Mouse (Mus musculus): ENCODE results near the gene Txndc15. TPM values are rescaled to one million over a fixed set of nuclear protein-coding genes. Genes with fewer than 3 reads are reported as not detected.
"Not testable (repeated sequence)": the region's sequence is repeated elsewhere in the genome, so short reads cannot be mapped to it uniquely, and the experiment has no call there.

The Txndc15 gene
- polyA plus RNA-seq, 1 experiment from 2014 or later, result 94.5 TPM

GRCm38 (mm10) chr13:55686107-55686633 lies 28.3 kb upstream of the Txndc15 start:
- 71% methylated on average over 9 of the region's 9 CpGs for whole genome bisulfite sequencing

GRCm38 (mm10) chr13:55687927-55688602 lies 26.4 kb upstream of the Txndc15 start:
- no peak for ATAC-seq (replicated peaks; ENCODE audit: low FRiP score, low read depth)
- Histone ChIP-seq H3K36me3 (ENCODE audit: insufficient read depth, low read length) (no peaks in the 10 kb centered on the region), H3K4me3 (replicated peaks; ENCODE audit: low read depth, low read length) (no peak overlapping the region), H3K4me2 (ENCODE audit: low read length) (no peak overlapping the region), H3K27me3 (ENCODE audit: insufficient read depth, low read length) (no peaks in the 10 kb centered on the region), H3K27ac (no peak overlapping the region), H3K9ac (ENCODE audit: low read depth, low read length) (no peak overlapping the region), H3K9me3 (replicated peaks; ENCODE audit: low read length) (no peaks in the 10 kb centered on the region), H3K4me1 (replicated peaks; ENCODE audit: insufficient read depth, low read length) (no peaks in the 10 kb centered on the region)
- WGBS, result 40% methylated on average over 4 of the region's 4 CpGs
- no peak for TF ChIP-seq CTCF (IDR thresholded peaks at IDR 0.05; ENCODE audit: low read depth)
- no peak for DNase-seq (ENCODE audit: low spot score)

More at GRCm38 (mm10) chr13:55686107-55686633, 28.3 kb upstream of the Txndc15 start:
- no peak overlapping the region for H3K9ac ChIP-seq (ENCODE audit: low read depth, low read length)
- 0 out of 2 replicates have a peak, but pooled peaks cover 4% of the 10 kb centered on the region for H3K36me3 ChIP-seq (ENCODE audit: insufficient read depth, low read length)
- H3K27me3 ChIP-seq (ENCODE audit: insufficient read depth, low read length), result no peaks in the 10 kb centered on the region
- H3K9me3 ChIP-seq (replicated peaks; ENCODE audit: low read length), result no peaks in the 10 kb centered on the region
- ATAC-seq (replicated peaks; ENCODE audit: low FRiP score, low read depth) (no peak), DNase-seq (ENCODE audit: low spot score) (no peak)
- no peak overlapping the region for H3K27ac ChIP-seq
- H3K4me2 ChIP-seq (ENCODE audit: low read length), result no peak overlapping the region
- TF ChIP-seq CTCF (IDR thresholded peaks at IDR 0.05; ENCODE audit: low read depth), result no peak
- no peaks in the 10 kb centered on the region for H3K4me1 ChIP-seq (replicated peaks; ENCODE audit: insufficient read depth, low read length)
- H3K4me3 ChIP-seq (replicated peaks; ENCODE audit: low read depth, low read length), result no peak overlapping the region

- Histone ChIP-seq H3K27ac (peak within 1 kb of the TSS; percentile 98), H3K4me3 (replicated peaks; ENCODE audit: low read depth, low read length) (peak within 1 kb of the TSS; percentile 99), H3K36me3 (ENCODE audit: insufficient read depth, low read length) (no peaks in the 10 kb centered on the region), H3K9me3 (replicated peaks; ENCODE audit: low read length) (no peaks in the 10 kb centered on the region), H3K4me1 (replicated peaks; ENCODE audit: insufficient read depth, low read length) (peaks cover 9% of the 10 kb centered on the region; the same call in 1 of the 2 replicates), H3K27me3 (ENCODE audit: insufficient read depth, low read length) (no peaks in the 10 kb centered on the region), H3K9ac (ENCODE audit: low read depth, low read length) (peak within 1 kb of the TSS; percentile 100), H3K4me2 (ENCODE audit: low read length) (peak within 1 kb of the TSS; percentile 58)
- peak; percentile 98 for ATAC-seq (replicated peaks; ENCODE audit: low FRiP score, low read depth)
- peak; percentile 96 for DNase-seq (ENCODE audit: low spot score)
- 1% methylated on average over 51 of the region's 51 CpGs for WGBS
- TF ChIP-seq CTCF (IDR thresholded peaks at IDR 0.05; ENCODE audit: low read depth), result peak; percentile 43
These were observed 21.8 kb upstream of the Txndc15 start, which contains the start of gene B230219D22Rik for GRCm38 (mm10) chr13:55692535-55693242. Gene B230219D22Rik, plus strand, starts transcription at chr13:55693124.

GRCm38 (mm10) chr13:55693243-55693721 lies 21.2 kb upstream of the Txndc15 start:
- no peak for TF ChIP-seq CTCF (IDR thresholded peaks at IDR 0.05; ENCODE audit: low read depth)
- peak; percentile 50; the same call in 1 of the 2 replicates for ATAC-seq (replicated peaks; ENCODE audit: low FRiP score, low read depth)
- peaks cover 9% of the 10 kb centered on the region; the same call in 1 of the 2 replicates for H3K4me1 ChIP-seq (replicated peaks; ENCODE audit: insufficient read depth, low read length)
- no peaks in the 10 kb centered on the region for H3K9me3 ChIP-seq (replicated peaks; ENCODE audit: low read length)
- no peaks in the 10 kb centered on the region for H3K36me3 ChIP-seq (ENCODE audit: insufficient read depth, low read length)
- peak overlapping the region; percentile 100 for H3K9ac ChIP-seq (ENCODE audit: low read depth, low read length)
- peak overlapping the region; percentile 99 for H3K4me3 ChIP-seq (replicated peaks; ENCODE audit: low read depth, low read length)
- peak overlapping the region; percentile 98 for H3K27ac ChIP-seq
- 2% methylated on average over 46 of the region's 70 CpGs for WGBS
- H3K27me3 ChIP-seq (ENCODE audit: insufficient read depth, low read length), result no peaks in the 10 kb centered on the region
- peak overlapping the region; percentile 58 for H3K4me2 ChIP-seq (ENCODE audit: low read length)
- DNase-seq (ENCODE audit: low spot score), result peak; percentile 59

GRCm38 (mm10) chr13:55694110-55694509 lies 20.3 kb upstream of the Txndc15 start:
- Histone ChIP-seq H3K36me3 (ENCODE audit: insufficient read depth, low read length) (peaks cover 3% of the 10 kb centered on the region; the same call in 1 of the 2 replicates), H3K4me3 (replicated peaks; ENCODE audit: low read depth, low read length) (peak overlapping the region; percentile 99), H3K4me1 (replicated peaks; ENCODE audit: insufficient read depth, low read length) (peaks cover 9% of the 10 kb centered on the region; the same call in 1 of the 2 replicates), H3K9me3 (replicated peaks; ENCODE audit: low read length) (no peaks in the 10 kb centered on the region), H3K27ac (no peak overlapping the region), H3K27me3 (ENCODE audit: insufficient read depth, low read length) (no peaks in the 10 kb centered on the region), H3K4me2 (ENCODE audit: low read length) (peak overlapping the region; percentile 58), H3K9ac (ENCODE audit: low read depth, low read length) (peak overlapping the region; percentile 100)
- WGBS, result 6% methylated on average over 8 of the region's 8 CpGs
- no peak for ATAC-seq (replicated peaks; ENCODE audit: low FRiP score, low read depth)
- TF ChIP-seq CTCF (IDR thresholded peaks at IDR 0.05; ENCODE audit: low read depth), result no peak
- peak; percentile 44 for DNase-seq (ENCODE audit: low spot score)

GRCm38 (mm10) chr13:55695989-55696388 lies 18.5 kb upstream of the Txndc15 start:
- H3K36me3 ChIP-seq (ENCODE audit: insufficient read depth, low read length), result peaks cover 13% of the 10 kb centered on the region
- not testable (repeated sequence) for H3K27ac ChIP-seq; DNase-seq (ENCODE audit: low spot score); H3K9me3 ChIP-seq (replicated peaks; ENCODE audit: low read length); H3K4me3 ChIP-seq (replicated peaks; ENCODE audit: low read depth, low read length); ATAC-seq (replicated peaks; ENCODE audit: low FRiP score, low read depth); H3K4me2 ChIP-seq (ENCODE audit: low read length); H3K9ac ChIP-seq (ENCODE audit: low read depth, low read length); H3K4me1 ChIP-seq (replicated peaks; ENCODE audit: insufficient read depth, low read length); H3K27me3 ChIP-seq (ENCODE audit: insufficient read depth, low read length)
- WGBS, result no CpG with 5 or more reads among the region's 3 CpGs
